Mouse (Mus musculus) liver, embryonic 14.5 days (tissue): ENCODE results near the gene Nynrin.

ENCODE experiments used
- CTCF ChIP-seq: IDR thresholded peaks from 2 replicates; pipeline ENCODE4 v1.5.1; 2016; ENCODE audit warnings: antibody characterized with exemption, low read depth, control low read depth
- EP300 ChIP-seq: IDR thresholded peaks from 2 replicates; pipeline ENCODE4 v1.6.1; 2016; ENCODE audit warnings: antibody characterized with exemption, low read depth

DNA sequence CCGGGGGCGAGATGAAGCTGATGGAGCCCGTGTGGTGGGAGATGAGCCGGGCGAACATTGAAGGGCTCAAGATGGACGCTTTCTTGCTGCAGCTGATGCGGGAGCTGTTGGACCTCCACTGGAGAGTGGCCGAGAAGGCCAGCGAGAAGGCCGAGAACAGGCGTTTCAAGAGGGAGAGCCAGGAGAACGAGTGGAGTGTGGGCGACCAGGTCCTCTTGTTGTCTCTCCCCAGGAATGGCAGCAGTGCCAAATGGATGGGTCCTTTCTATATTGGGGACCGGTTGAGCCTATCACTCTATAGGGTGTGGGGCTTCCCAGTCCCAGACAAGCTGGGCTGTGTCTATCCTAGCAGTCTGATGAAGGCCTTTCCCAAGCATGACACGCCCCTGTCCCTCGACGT, 18.7 kb downstream of the Nynrin start:
- no peak for TF ChIP-seq CTCF
- TF ChIP-seq EP300 = no peak
